Mouse (Mus musculus) right cerebral cortex, postnatal 4 days (tissue): ENCODE measurements around the gene Kcnq5.
"Not testable (repeated sequence)": the region's sequence is repeated elsewhere in the genome, so short reads cannot be mapped to it uniquely, and the experiment has no call there.

Experiments used
- DNase-seq: peaks from one replicate; pipeline ENCODE4 v3.0.0-alpha.2; 2022

Gene Kcnq5

DNA sequence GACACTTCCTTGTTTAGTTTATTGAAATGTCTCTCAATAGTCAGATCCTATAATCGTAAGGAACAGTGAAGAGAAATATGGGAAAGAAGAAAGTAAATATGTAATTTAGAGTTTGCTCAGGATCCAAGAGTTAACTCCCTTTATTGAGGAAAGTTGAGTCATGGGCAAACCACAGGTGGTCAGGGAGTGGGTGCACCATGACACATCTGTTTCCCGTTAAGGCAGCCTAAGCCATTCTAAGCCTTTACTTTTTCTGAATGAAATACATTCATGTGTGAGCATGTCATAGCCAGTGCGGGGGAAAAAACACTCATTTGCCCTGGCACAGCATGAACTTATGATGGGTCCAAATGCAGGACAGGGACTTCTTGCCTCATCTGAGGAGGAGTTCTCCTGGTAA, 125.4 kb downstream of the Kcnq5 start:
- no peak for DNase-seq

DNA sequence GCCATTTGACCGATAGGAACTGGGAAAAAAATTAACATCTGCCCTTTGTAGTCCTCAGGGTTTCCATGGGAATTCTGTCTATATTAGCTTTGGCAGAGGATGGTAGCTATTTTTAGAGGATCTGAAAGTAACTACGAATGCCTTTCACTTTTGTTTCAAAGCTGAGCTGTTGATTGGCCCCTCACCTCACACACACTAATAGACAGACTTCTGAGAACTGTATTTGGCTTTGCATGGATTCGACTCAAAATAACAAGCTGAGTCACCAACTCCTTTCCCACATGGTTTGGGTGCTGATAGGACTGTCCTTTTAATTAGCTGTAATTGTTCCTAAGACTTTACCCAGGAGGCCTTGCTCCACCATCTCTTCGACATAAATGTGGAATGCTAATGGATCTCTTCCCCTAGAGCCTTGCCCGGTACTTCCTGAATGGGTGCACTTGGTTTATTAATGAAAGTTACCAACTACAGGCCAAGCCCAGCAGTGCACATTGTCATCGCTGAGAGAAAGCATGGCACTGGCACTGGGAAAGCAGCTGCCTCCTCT, 131.8 kb downstream of the Kcnq5 start:
- no peak for DNase-seq

DNA sequence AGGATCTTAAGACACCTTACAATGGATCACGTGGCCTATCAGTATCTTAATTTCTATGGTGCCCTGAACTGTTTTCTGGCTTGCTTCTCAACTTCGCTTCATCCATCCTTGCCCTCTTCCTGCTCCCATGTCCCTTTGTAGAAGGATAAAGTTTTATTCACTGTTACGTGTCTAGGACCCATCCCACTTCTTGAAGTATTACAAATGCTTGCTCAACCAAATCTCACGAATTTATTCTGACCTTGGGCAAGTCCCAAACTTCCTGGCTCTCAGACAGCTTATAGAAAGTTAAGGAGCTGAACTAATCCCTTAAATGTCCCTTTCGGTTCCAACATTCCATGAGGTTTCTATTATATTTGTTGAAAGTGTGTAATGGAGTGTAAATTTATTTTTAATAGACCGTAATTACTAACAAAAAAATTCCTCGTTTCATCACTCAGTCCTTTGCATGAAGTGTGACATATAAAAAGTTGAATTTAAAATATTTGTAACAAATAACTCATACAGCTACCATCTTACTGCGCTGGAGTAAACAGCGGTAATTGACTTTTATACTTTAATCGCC, 141.6 kb downstream of the Kcnq5 start:
- DNase-seq, result no peak

DNA sequence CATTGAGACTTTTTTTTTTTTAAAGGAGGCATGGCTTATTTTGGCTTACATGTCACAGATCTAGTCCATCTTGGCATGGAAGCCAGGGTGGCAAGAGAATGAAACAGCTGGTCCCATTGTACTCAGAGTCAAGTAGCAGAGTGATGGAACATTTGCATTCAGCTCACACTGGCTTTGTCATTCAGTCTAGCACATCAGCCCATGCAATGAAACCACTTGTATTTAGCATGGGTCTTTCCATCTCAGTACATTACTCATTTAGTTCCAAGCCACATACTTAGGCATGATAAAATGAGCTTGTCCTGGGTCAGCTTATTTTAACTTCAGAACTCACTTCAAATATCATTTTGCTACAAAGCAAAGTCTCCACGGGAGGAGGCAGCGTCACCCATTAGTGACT, 156.7 kb downstream of the Kcnq5 start:
- DNase-seq, result no peak

DNA sequence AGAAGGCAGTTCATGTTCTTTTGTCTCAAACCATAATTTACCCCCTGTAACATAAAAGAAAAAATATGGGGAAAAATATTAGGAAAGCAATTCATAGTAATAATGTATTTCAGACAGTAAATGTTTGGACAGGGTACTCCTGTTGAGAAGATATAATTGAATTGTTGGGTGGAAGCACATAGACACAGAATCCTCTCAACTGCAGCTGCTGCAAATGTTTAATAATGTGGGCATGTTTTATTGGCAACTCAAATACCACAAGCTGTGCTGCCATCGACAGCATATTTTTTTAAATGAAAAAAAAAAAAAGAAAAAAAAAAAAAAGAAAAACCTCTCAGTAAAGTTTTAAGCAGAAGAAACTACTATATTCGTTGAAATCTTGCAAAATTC, 157.3 kb downstream of the Kcnq5 start:
- no peak for DNase-seq

DNA sequence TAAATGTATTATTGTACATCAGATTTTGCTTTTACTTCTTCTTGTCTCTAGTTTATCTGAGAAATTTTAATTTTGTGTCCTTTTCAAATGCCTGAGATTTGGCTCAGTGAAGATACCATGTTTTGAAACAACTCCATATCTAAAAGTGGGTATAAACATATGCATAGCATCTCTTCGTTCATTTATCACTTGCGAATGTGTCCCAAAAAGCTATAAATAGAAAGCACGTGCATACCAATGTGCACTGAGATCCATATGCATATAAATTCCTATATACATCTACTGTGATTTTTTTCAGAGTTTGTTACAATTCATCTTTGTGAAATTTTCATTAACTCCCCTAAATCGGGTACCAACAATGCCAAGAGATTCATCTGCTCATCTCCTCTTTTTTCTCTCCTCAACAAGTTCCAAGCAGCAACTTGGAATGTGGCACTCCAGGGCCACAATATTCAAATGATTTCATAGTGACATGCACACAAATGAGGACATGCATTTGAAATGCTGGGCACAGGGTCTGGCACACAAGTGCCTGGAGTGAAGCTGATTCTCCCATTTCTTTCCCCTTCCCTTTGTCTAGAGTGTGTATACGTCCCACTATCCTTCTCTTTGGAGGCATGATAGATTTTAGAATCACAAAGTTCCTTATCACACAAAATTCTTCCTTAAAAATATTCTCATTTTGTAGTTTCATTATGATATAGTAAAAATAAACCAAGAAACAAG, 157.8 kb downstream of the Kcnq5 start:
- no peak for DNase-seq

DNA sequence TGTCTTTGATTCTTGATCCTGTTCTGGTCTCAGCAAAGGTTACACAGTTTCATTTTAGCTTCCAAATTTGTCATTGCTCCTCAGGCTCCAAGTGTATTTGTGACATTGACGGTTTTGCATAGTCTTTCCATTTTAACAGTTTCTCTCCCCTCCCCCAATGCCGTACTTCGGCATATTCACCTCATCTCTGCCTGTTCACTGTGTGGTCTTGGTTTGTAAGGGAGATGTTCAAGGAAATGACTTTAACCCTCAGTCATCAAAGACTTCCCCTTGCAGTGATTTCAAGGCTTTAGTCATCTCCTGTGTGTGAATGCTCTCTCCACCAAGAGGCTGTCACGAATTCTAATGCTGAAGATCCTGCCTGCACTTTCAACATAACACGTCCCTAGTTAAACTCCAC, 181.0 kb downstream of the Kcnq5 start:
- no peak for DNase-seq

DNA sequence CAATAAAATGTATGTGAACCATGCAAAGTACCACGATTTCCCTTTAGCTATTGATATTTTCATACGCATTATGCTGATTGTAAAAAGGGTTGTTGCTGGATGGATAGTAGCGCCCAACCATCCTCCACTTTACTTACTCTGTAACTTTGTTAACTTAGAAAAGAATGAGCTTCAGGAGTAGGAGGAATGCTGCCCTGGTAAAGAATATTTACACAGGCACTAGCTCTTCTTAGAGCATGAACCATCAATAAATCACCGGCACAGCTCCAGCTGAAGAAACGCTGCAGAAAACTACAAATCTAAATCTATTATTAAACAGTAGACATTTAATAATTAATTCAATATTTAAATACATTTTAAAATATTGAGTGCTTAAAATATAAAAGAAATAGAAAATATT, 184.2 kb downstream of the Kcnq5 start:
- DNase-seq, result no peak

DNA sequence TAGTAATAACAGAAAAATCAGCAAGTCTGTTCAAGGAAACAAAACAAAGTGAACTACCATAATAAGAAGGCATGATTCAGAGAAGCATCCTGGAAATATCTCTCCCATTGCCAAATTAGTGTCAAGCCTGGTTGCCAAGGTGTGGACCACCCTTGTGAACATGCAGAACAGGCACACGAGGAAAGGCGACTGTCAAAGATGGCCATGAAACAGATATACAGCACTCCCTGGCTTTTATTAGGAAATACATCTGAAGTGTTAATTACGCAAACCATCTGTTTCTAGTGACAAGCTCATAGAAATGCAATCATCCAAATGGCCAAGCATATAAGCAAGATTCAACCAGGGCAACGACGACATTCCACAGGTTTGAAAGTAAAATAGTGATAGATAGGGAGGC, 187.8 kb downstream of the Kcnq5 start:
- DNase-seq, result no peak

DNA sequence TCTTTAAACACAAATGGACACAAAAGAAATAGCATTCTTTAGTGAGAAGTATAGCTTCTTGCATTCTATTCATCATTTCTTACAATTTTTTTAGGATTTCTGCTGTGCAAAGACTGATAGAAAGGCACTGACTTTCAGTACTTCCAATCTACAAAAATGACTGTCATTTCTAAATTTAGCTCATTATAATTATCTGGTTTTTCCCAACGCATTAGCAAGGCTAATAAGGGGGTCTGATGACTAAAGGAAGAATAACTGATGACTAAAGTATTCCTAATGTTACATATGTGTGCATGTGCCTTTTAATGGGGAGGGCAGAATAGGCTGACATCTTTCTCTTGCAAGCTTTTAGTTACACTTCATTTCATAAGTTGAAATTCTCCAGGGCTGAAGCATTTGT, 191.2 kb downstream of the Kcnq5 start:
- DNase-seq, result no peak

DNA sequence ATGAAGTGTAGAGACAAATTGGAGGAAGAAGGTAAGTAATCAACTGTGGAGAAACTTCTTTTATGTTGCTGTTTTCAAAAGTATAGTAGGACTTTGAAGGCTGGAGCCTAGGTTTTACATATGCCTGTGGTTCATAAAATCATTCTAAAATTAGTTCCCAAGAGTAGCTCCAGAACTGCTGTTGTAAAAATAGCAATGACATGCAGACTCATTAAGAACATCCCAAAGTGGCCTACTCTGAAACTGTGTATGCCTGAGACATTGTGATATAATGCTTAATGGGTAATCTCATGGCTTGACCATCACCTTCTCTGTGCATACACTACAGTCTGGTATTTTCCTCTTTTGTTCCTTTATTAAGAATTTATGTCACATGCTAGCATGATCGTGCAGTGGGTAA, 212.4 kb downstream of the Kcnq5 start:
- DNase-seq, result no peak

DNA sequence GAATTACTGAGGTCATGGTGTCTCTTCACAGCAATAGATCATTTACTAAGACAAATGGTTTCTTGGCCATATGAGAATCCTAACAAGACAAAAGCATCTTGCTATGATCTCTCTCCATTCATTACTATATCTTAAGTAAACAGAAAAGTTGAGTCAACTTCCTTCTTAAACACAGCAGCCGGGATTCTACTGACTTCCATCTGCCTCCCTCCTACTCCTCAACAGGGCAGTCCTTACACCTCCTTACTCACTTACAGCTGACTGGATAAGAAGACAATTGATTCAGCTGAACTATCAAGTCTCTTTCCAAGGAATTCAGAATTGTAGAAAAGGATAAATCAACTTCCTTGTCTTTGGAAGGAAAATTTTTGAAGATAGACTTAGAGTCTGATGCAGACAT, 232.6 kb downstream of the Kcnq5 start:
- no peak for DNase-seq

DNA sequence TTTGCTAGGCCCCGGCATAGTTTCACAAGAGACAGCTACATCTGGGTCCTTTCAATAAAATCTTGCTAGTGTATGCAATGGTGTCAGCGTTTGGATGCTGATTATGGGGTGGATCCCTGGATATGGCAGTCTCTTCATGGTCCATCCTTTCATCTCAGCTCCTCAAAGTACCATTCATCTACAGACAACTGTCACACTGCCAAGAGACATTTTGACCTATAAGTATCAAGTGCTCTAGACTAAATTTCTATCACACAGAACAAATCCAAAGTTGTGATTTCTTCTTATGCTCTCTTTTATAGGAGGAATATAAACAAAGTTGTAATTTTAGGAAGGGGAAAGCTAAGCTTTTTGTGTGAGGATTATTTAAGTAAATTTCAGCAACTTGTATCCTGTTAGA, 238.5 kb downstream of the Kcnq5 start:
- not testable (repeated sequence) for DNase-seq

DNA sequence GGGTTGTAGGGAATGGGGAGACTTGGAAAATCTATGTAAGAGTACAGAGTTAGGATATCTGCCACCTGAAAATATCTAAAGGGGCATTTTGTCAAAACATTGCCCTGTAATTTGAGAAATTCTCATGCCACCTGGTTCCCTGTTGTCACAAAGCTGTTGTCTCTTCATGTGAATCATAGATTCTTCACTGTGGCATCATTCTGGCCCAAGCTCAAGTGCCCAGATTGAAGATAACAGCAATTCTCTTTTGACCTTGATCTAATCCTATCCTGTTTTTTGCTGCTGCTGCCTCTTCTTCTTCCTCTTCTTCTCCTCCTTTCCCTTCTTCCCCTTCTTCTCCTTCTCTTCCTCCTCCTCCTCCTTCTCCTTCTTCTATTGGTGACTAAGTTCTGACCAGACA, 240.5 kb downstream of the Kcnq5 start:
- DNase-seq, result no peak

DNA sequence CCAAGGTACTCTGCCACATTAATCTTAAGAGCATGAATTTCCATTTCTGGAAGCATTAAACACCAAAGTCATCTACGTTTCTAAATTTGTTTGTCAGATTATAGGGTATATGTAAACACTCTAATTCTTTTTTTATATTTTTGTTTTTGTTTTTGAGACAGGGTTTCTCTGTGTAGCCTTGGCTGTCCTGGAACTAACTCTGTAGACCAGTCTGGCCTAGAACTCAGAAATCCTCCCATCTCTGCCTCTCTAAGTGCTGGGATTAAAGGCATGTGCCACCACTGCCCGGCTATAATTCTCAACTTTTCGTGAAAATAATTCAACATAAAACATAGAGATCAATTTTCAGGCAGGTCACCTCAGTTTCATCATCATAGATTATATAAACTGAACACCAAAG, 246.9 kb downstream of the Kcnq5 start:
- DNase-seq, result no peak

DNA sequence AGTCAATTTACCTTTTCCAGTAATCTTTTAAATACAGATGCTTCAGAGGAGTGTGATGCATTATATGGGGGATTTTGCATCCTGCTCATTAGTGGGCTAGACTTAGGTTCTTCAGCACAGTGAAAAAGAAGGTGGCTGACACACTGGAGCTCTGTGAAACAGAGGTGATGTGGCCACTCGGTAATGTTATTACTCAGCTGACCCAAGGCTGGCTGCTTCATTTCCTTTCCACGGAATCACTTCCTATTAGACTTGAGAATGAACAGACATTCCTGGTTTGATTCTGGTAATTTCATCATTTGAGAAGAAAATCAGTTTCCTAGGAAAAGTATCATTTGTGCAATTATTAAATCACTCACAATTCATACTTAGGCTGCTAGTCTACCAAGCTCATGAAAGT, 249.0 kb downstream of the Kcnq5 start:
- DNase-seq, result no peak

DNA sequence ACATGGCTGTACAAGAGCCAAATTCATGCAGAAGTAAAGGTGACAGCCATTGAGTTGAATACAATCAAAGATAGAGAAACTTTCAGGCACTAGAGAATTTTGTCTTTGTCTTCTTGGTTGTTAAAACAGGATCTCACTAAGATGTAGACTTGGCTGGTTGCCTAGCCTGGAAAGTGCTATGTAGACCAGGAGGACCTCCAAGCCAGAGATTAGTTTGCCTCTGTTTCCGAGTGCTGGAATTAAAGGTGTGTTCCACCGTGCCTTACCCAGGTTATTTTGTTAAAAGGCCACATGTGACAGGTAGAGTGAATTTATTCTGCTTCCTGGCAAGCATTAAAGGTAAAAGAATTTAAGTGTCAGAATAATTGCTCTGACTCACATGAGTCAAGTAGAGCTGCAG, 271.3 kb downstream of the Kcnq5 start:
- no peak for DNase-seq

DNA sequence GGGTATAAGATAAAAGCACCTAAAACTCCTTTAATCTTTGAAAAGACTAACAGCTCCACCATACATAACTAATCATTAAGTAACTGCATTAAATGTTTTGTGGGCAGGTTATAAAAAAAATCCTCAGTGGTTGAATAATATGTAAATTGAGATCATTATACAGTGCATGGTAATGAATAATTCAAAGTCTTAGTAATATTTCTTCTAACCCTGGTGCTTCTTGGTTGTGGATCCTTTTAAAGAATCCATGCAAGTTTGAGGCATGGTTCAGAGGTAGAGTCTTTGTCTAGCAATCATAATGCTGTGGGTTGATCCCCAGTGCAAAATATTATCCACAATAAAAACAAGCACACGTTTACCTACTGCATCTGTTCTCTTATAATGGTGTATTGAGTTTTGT, 272.8 kb downstream of the Kcnq5 start:
- no peak for DNase-seq

DNA sequence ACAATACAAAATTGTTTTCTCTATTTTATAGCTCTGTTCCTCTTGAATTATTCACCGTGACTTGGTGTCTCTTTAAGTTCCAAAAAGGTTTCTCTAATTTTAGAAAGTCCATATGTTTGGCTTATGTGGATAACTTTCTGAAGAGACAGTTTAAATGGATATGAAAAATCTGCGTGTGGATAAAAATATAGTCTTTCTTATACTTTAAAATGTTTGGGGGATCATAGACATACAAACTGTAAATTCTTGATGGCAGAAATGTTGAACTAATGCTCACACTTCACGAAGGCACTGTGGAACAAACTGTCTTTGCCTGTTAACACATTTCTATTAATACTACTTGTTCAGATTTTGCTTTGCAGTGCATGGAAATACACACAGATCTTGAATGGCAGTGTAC, 277.3 kb downstream of the Kcnq5 start:
- DNase-seq, result no peak

DNA sequence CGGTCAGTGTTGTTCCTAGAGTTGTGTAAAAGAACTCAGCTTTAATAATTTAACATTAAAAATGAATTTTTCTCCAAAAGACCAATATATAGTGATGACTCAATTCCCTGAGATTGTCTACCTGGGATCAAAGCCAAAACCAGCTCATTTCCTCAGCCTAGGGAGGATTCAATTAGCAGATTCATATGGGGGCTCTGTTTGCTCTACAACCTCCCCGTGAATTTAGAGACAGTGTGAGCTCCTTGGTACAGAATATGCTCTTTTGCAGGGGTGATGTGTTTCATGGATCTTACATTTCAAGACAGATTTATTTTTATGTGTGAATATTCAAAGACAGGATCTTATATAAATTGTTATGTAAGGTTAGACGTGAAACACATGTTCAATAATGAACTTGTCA, 284.9 kb downstream of the Kcnq5 start:
- no peak for DNase-seq

DNA sequence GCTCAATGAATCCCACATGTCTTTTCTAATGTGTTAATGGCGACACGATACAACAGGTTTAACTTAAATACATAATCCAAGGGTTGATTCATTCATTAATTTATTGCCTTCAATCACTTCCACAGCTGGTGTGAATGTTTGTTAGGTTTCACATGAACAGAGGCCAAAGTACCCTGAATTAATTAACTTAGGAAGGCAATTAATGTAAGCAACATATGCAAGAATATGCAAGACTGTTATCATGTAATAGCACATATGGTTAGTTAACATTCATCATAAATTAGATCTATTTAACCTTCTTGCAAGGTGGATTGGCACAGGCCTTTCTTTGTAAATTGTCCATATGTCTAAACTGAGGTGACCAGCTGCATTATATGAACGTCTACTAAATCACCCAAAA, 300.9 kb downstream of the Kcnq5 start:
- no peak for DNase-seq

DNA sequence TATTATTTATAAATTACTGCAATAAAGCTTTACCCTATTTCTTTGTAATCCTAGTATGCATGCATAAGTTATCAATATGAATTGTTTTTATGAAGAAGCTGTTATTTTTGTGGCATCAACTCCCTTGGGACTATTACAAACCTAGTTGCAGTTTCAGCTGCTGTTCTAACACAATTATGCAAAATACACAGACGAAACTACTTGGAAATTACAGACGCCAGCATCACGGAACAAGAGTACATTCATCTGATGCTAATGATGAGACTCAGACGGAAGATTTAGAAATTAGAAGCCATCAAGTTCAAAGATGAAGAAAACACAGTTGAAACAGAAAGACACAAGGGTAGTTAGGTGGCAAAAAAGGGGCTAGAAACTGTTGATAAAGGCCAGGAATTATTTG, 310.9 kb downstream of the Kcnq5 start:
- DNase-seq, result no peak

DNA sequence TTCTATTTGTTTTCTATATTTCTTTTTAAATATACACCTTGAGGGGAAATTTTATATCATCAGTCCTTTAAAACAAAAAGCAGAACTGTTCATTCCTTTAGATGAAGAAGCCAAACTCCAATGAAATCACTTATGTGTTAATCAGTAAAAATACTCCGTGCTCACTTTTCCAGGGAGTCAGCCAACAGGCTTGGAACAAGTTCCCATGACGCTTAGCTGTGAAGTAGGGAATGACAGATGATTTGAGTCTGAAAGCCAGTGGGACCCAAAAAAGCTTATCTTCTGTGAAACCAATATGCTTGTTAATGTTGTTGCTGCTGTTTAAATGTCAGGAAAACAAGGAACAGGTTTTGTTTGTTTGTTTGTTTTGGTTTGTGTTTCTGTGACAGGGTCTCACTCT, 326.3 kb downstream of the Kcnq5 start:
- peak; percentile 3 for DNase-seq

DNA sequence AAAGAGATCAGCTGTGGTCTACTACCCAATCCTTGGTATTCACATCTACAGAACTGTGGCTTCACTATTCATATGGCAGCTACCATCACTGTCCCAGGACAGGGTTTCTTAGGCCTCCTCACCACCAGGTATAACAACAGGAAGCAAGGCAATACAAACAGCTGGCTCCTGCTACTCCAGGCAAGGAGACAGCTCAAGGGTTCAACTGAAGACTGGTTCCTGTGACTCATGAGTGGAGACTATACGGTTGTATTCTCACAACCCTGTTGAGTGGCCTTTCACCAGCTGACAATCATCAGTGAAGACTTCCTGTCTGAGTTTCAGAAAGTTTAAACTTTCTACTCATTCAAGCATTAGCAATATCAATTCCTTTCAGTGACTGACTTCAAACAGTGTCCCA, 327.7 kb downstream of the Kcnq5 start:
- DNase-seq, result no peak

DNA sequence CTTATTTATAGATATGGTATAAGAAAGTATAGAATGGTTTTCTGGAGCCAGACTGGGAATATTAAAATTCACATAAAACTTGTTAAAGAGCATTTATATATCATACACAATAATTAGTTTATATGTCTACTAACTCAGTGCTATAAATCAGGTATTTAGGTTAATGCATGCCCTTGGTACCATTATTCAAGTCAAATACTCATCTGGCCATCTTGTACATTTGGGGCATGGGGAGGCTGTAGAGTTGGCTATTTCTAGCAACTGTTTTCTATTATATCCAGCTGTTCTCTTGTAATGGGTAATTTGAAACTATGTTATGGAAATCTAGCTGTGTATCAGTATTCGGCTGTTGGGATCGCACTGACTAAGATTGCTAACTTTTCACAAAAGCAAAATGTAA, 339.3 kb downstream of the Kcnq5 start:
- DNase-seq, result no peak
